Mouse (Mus musculus) gastrocnemius, postnatal 10 days (tissue): ENCODE measurements around the gene Mybpc2. TPM values are rescaled to one million over a fixed set of nuclear protein-coding genes. Genes with fewer than 3 reads are reported as not detected.
A peak's percentile ranks its signal among the peaks of the same experiment; 100 is the strongest.

ENCODE experiments used
- DNase-seq: peaks from one replicate; pipeline ENCODE4 v3.0.0; 2021; ENCODE audit warnings: mixed read lengths
- total RNA-seq, 2 experiments: library from RNA; stranded (reverse); gene quantifications; 2 replicates each; pipeline ENCODE4 v1.2.3; 2021

Mybpc2 gene
- total RNA-seq, 2 experiments from 2014 or later = 2,219 to 2,666 TPM

DNA sequence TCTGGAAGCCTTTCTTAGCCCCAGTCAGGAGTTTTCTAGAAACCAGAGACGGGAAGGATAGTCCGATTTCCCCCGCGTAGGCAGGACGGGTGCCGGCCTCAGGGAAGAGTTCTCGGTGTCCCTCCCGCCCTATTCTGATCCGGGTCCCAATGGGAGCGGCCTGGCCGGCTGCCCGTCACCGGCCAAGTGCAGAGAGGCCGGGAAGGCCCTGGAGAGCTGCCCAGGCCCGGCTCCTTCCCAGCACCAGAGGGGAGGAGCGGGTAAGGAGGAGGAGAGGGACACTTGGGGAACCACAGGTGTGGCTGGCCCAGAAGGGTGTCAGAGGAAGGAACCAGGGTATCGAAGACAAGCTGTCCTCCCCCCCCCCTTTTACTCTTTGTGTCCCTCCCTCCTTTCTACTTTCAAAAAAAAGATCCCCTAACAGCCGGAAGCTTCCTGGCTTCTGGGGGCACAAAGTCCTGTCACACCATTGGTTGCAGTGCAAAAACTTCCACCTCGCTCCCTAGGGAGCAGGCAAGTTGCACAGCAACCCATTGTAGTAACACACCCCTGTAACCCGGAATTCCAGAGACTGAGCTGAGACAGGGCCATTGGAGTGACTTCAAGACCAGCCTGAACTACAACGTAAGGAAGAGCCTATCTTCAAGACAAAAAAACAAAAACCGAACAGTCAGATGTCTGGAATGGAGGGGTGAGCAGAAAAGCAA is 823 bp upstream of the Mybpc2 start:
- DNase-seq = peak; percentile 91

DNA sequence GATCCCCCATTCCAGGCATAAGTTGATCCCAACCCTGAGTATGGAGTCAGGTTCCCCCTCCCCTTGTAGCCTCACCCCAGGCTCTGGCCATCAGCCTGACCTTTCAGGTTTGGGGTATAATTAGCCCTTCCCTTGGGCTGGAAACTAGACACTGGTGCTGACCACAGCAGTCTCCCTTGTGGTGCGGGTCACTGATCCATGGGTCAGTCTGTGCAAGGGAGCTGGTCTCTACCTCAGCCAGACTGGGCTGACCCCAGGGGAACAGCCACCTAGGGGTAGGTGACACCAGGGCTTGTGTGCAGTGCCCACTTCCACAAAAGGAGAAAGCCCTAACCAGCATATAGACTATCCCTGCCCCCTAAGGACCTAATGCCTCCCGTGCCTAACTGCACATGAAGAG is 1.4 kb downstream of the Mybpc2 start:
- DNase-seq = peak; percentile 36

DNA sequence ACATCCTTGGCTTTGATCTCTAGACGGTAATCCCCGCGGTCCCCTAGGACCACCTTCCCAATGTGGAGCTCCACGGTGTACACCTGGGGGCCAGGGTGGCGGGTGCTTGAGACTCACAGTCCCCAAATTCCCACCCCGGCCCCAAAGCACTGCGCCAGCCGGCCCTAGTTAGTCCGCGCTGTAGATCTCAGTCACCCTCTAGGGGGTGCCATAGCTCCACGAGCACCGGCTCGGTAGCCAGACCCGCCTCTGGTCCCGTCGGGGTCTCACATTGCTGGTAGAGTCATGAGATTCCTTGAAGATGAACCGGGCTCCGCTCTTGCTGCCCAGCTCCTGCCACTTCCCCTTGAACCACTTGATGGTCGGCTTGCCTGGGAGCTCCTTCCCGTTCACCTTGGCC is 2.7 kb downstream of the Mybpc2 start:
- peak; percentile 66 for DNase-seq

DNA sequence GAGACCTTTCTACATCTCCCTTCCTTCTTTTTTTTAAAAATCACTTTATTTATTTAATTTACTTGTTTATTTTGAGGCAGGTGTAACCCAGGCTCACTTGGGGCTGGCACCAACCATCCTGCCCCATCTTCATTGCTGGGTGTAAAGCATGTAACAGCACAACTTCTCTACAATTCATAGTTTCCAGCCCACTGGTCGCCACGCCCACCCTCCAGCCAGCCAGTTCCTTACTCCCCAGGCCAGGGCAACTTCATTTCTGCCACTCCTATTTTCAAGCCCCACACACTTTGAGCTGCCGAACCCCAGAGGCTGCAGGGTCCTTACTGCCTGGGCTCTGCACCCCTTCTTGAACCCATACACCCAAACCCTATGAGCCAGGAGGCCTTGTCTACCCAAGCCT is 3.5 kb downstream of the Mybpc2 start:
- DNase-seq = no peak

DNA sequence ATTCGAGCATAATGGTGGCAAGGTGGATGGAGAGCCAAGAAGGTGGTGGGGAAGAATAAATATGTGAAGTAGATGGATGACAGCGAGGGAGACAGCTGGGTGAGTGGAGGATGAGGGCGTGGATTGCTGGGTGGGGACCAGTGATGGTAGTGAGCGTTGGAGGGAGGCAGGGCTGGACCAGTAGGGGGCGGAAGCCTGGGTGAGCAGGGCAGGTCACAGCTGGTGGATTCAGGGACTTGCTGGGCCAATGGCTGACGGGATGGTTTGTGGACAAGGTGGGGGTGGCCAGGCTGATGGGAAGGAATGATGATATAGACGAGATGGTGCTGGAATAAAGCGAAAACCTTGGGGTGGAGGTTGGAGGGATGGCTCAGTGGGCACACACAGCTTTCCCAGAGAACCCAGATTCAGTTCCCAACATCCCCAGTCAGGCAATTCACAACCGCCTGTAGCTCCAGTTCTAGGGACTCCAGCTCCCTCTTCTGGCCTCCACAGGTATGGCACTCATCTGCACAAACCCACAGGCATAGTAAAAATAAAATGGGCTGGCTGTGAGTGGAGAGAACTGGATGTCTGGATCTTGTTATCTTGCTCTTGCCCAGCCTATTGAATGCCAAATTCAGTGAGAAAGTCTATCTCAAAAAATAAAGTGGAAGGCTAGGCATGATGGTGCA is 5.1 kb downstream of the Mybpc2 start:
- no peak for DNase-seq

DNA sequence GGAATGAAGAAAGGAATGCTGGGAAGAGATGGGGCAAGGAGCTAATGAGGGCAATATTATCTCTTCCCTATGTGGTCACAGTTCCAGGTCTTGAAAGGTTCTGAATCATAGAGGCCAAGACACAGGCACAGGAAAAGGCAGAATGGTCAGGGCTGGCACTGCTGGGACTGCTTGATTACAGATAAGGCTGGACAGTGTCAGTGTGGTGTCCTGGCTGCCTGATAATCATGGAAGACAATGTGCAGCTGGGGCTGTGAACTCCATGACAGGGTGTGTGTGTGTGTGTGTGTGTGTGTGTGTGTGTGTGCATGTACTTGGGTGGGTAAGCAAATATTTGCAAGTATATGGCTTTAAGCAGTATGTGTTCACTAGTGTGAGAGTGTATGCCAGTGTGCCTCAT is 17.0 kb downstream of the Mybpc2 start:
- DNase-seq = no peak

DNA sequence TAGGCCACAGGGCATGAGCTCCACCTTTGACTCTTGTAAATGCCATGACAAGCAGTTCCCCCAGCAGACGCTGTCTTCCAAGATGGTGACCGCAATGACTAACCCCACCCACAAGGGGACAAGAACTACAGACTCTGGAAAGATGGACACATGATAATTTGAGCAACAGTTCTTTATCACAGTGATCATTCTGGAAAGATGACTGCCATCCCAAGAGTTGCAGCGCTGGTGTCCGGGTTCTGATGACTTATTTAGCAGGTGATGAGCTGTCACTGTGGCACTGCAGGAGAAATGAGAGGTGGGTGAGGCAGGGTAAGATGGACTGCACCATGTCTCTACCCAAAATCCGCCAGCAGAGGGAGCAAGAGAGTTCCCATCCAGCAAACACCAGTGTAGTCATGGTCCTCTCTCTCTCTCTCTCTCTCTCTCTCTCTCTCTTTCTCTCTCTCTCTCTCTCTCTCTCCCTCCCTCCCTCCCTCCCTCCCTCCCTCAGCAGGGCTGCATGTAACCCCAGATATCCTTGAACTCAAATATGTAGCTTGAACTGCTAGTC is 22.8 kb downstream of the Mybpc2 start:
- DNase-seq = peak; percentile 74

DNA sequence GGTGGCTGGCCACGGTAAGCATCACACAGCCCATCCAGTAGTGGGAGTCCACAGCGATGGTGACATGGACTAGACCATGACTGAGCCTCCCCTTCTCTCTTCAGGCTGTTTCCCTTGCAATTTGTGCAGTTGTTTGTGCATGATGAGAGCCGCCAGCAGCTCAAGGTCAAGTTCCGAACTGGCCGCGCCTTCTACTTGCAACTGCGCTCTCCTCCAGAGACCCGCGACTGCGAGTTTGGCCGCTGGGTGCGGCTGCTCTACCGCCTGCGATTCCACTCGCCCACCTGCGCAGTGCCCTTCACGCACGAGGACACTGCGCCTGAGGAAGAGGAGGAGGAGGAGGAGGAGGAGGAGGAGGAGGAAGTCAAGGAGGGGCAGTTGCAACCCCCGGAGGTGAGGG is 24.4 kb downstream of the Mybpc2 start:
- no peak for DNase-seq

DNA sequence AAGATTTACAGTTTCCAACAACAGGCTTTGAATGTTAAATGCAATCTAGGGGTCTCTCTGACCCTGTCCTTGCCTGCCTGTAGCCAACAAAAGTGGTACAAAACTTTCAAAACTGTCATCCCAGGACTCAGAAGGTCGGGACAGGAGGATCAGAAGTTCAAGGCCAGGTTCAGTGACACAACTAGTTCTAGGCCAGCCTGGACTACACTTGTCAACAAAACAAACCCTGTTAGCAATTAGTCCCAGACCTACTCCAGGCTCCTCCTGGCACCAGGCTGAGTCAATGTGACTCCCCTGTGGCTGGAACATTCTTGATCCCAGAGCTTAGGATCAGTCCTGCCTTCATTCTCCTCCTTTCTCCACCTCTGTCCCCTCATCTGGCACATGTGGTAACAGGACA is 25.5 kb downstream of the Mybpc2 start:
- no peak for DNase-seq

DNA sequence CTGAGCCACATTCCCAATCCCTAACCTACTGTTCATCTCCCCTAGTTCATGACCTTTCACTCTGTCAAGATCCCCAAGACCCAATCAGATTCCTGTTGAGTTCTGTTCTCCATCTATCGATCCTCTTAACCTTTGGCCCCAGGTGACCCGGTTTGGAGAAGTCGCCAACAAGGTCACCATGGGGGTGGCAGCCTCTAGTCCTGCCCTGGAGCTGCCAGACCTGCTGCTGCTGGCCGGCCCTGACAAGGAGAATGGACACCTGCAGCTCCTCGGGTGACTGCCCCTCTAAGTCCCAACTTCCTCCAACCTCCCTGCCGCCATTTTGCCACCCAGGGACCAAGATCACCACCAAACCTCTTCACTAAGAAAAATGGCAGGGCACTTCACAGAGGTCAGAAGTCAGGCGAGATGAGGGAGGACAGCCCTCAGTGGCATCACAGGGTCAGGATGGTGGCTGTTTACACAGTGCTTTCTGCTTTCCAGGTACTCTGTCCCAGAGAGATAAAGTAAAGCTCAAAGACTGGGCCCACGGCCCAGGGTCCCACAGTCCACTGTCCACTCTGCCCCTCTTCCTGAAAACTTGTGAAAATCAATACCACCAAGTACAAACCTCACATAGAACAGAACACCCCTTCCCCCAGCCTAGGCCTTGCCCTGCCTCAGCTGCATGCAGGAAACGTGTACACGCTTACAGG is 26.9 kb downstream of the Mybpc2 start:
- DNase-seq = no peak

DNA sequence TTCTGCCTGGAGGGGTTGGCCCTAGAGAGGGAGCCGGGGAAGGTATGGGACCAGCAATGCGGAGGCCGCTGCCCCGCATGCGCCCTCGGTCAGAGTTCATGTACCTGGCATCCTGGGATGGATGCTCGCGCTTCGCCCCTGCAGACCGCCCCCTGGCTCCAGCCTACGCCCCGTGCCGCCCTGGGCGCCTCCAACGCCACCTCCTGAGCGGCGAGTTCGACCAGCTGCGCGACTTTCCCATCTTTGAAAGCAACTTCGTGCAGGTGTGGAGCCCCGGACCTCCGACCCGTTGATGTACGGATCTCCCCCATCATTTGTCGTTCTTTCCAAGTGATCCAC is 27.7 kb downstream of the Mybpc2 start:
- no peak for DNase-seq

DNA sequence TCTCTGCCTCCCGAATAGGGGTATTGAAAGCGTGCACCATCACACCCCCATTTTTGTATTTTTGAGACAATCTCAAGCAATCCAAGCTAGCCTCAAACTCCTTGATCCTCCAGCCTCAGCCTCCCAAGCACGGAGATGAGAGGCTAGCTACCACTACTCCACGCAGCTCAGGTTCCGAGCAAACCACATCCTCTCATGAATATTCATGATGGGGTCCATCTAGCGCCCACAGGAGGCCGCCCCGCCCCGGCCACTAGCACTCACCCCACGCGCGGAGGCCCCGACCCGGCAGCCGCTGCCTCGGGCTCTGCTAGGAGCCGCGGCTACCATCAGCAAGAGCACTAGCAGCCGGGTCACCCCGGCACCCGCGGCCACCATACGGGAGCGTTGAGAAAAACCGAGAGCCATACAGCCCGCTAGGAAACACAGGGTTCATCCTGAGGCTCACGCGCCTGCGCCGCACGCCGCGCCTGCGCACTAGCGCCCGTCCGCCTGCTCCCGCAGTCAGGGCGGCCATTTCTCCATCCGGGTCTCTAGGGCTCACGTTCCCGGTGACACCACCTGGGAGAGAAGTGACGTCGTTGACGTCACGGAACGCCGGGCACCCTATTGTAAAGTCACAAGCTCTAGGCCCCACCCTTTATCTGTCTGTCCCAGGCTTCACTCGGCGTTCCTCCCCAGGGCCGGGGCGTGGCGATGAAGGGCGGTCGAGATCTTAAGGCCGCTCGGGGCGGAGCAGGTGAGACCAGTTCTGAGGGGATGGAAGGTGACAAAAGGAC is 28.3 kb downstream of the Mybpc2 start, which contains the start of the genes Emc10 and Fam71e1:
Gene Emc10 (minus strand): TSS at position 538 of the 779 bp plus-strand sequence.
Gene Fam71e1 (plus strand): TSS at position 590 of the 779 bp plus-strand sequence.
- peak; percentile 97 for DNase-seq

DNA sequence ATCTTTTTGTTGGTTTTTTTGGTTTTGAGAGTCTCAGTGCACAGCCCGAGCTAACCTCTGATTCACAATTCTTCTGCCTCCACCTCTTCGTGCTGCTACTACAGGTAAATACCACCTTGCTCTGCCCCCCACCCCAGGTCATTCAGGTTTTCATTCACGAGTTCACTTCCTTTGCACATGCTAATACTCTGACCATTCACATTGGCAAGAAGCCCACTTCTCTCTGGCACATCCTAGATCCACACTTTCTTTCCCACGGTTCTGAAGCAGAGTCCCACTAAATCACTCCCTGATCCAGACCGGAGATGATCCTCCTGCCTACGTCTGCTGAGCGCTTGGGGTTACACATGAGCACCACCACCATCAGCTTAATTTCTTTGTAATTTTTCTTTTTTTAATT is 29.4 kb downstream of the Mybpc2 start:
- no peak for DNase-seq

DNA sequence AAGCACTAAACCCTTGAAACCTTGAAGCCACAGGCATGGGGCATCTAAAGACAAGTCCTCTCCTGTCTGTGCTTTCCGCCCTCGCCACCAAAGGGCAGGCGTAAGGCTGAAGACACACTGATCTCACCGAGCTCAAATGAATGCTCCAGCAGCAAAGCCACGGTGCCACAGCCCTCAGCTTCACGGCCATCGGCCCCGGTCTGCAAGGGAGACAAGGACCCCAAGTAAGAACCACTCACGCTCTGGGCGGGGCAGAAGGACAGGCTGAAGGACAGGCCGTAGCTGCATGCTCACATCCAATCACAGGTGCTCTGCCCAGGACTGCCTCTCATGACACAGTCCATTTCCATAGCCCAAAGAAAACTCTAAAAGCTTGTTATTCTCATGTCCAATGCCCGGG is 29.8 kb downstream of the Mybpc2 start:
- no peak for DNase-seq

DNA sequence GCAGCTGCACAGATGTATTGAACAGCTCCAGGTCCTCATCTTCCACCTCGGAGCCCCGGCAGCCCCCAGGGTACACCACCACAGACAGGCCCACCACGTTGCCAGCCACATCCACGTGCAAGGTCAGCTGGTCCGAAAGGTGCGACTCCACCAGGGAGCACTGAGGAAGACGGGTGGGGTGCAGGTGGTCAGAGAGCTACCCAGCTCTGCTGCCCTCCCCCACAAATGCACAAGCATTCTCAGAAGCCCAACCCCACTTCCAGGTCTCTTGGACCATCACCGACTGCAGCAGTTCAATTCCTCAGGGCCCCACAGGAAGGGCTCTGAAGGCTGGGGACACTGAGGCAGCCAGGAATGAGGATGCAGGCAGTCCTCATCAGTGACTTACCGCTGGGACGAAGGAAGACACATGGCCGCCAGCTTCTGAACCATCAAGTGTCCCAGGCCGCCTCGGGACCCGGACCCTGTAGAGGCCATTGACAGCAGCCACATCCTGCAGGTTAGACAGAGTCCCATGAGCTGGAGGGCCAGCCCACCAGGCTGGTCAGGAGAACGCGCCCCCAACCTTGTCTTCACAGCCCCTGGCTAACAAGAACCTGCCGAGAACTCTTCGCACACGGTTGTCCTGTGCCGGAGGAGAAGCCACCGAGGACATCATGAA is 32.2 kb downstream of the Mybpc2 start:
- DNase-seq = peak; percentile 6

DNA sequence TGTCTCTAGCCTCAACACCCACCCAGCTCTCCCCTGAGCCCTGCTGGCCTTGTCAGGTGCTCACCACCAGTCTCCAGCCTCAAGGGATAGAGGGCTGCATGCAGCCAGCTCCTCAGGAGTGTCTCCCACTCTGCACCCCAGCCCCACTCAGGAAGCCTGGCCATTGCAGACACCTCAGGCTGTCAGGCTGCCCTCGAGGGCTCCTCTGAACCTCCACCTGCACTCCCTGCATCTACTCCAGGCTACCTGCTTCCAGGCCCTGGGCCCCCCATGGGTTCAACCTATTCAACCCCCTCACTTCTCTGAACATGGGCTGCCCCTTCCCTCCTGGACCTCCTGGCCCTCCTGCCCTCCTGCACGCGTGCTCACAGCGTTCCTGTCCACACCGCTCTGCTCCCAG is 33.1 kb downstream of the Mybpc2 start:
- peak; percentile 2 for DNase-seq

DNA sequence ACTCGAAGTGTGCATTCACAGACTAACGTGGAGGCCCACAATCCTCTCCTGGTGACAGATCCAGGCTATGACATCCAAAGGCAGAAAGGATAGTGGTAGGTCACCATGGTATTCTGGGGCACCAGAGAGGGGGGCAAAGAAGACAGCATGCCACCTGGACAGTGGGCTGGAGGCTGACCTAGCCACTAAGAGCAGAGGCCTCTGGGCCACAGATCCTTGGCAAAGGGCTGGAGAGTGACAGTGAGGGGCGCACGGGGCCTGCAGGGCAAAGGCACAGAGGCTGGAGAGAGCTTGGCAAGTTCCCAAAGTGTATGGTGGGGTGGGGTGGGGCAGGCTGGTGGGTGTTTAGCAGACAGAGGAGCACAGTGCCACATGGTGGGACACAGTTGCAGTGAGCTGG is 34.2 kb downstream of the Mybpc2 start:
- DNase-seq = peak; percentile 5

DNA sequence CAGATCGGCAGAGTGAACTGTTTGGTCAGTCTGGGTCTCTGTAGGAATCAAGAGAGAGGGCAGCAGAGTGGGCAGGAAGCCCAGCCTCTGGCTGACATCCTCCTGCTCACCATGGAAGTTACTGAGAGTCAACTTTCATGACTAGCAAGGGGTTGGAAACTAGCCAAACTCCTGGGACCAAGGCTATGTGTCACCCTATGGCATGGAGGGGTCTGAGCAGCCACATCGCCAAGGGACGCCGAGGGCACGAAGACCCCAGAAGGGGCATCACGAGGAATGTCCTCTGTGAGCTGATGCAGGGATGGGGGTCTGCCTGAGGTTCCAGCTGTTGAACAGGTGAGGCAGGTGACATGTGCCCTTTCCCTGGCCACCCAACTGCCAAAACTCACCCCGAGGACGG is 35.9 kb downstream of the Mybpc2 start:
- DNase-seq = peak; percentile 3

DNA sequence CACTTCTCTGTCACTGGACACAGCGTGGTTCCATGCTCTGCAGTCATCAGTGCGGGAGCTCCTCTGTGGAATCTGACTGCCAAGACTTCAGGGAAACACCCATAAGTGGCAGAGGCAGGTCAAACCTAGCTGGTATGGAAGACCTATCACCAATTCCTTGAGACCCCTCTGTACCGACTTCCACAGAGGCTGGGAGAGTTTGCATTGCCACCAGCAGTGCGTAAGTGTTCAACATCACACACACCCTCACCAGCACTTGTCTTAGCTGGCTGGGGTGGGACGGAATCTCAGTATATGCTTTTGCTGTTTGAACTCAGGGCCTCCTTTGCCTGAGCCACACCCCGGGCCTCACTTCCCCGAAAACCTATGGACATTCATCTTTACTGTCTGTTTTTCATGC is 36.5 kb downstream of the Mybpc2 start:
- no peak for DNase-seq

DNA sequence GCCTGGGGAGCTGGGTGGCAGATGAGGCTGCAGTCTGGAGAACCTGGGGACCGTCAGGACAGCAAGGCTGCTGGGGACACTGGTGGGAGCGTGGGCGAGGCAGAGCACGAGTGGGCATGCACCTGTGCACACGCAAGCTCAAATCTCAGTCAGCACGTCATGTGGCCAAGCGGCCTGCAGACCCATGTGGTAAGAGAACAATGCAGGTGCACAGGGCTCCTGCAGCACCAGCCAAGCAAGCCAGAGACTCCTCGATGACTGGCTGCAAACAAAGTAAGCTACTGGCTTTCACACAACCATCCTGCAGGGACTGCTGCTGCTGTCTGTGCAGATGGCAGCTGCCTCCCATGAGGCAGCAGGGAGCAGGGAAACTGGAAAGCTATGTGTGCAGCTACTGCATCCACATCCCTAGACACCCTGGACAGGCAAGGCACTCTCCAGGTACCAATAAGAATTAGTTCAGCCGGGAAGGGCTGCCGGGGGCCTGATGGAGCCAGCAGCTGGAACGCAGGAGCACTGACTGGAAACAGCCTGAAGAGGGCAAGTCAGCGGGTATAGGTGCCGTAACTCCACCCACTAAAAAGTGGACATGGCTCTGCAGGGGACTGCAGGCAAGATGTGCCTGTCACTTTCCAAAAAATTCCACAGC is 37.4 kb downstream of the Mybpc2 start:
- peak; percentile 5 for DNase-seq

DNA sequence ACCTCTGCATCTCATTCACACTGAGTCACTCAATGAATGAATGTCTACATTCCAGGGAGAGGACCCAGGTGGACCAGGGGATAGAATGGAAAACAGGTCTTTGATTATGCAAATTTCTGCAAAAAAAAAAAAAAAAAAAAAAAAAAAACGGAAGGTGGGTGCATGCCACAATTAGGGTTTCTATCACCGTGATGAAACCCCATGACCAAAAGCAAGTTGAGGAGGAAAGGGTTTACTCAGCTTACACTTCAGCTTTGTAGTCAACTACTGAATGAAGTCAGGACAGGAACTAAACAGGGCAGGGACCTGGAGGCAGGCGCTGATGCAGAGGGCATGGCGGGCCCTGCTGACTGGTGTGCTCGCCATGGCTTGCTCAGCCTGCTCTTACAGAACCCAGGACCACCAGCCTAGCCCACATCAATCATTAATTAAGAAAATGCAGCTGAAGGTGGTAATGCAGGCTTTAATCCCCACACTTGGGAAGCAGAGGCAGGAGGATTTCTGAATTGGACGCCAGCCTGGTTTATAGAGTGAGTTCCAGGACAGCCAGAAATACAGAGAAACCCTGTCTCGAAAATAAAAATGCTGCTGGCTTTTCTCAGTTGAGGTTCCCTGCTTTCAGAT is 38.8 kb downstream of the Mybpc2 start:
- no peak for DNase-seq
